Mouse (Mus musculus) lung, embryonic 15.5 days (tissue): ENCODE data around the gene Plekhg6. TPM values are rescaled to one million over a fixed set of nuclear protein-coding genes. Genes with fewer than 3 reads are reported as not detected.

Experiments
- ATAC-seq: fragments of 200-750 bp; cut with Nextera tagmentation; 2 replicates; pipeline ENCODE4 v1.8.0; 2017; ENCODE audit warnings: moderate number of reproducible peaks, borderline replicate concordance; ENCODE audit not compliant: low FRiP score, low TSS enrichment; ENCODE audit errors: extremely low read depth
- H3K27ac ChIP-seq: fragments of 300-500 bp; sonication (generic); 2 replicates; pipeline ENCODE4 v1.5.1; 2015; ENCODE audit warnings: moderate library complexity, mild to moderate bottlenecking, inconsistent platforms
- H3K27me3 ChIP-seq: fragments of 300-500 bp; sonication (generic); 2 replicates; pipeline ENCODE4 v1.6.1; 2015; ENCODE audit warnings: inconsistent platforms
- H3K36me3 ChIP-seq: fragments of 300-500 bp; sonication (generic); 2 replicates; pipeline ENCODE4 v1.6.1; 2015; ENCODE audit warnings: inconsistent platforms
- H3K4me1 ChIP-seq: fragments of 300-500 bp; sonication (generic); 2 replicates; pipeline ENCODE4 v1.6.1; 2015; ENCODE audit warnings: inconsistent platforms
- H3K4me2 ChIP-seq: fragments of 300-500 bp; sonication (generic); 2 replicates; pipeline ENCODE4 v1.6.1; 2015; ENCODE audit warnings: inconsistent platforms, mild to moderate bottlenecking, moderate library complexity
- H3K4me3 ChIP-seq: fragments of 300-500 bp; sonication (generic); 2 replicates; pipeline ENCODE4 v1.5.1; 2015; ENCODE audit warnings: mild to moderate bottlenecking, inconsistent platforms
- H3K9ac ChIP-seq: fragments of 300-500 bp; sonication (generic); 2 replicates; pipeline ENCODE4 v1.6.1; 2015; ENCODE audit warnings: inconsistent platforms
- H3K9me3 ChIP-seq: fragments of 300-500 bp; sonication (generic); 2 replicates; pipeline ENCODE4 v1.6.1; 2016; ENCODE audit warnings: inconsistent platforms
- WGBS: fragments of 180-500 bp; shearing (Covaris S2); methylation state at CpG from one replicate; pipeline ENCODE4 v1.1.7; 2015; 5-methylcytosine and 5-hydroxymethylcytosine counted together
- polyA plus RNA-seq: library from polyadenylated mRNA; unstranded; fragments of >200 nt; fragmentation: Nextera tagmentation; extraction: Ambion mirVana; gene quantifications from 2 replicates; pipeline ENCODE4 v1.2.1, GENCODE M21; 2015

The Plekhg6 gene
- polyA plus RNA-seq, 1 experiment from 2014 or later = 0.36 TPM

GRCm38 (mm10) chr6:125334356-125334755 lies 46.2 kb downstream of the Plekhg6 start:
- 64% methylated on average over 2 of the region's 2 CpGs for WGBS
- H3K9ac ChIP-seq = no peak overlapping the region
- no peaks in the 10 kb centered on the region for H3K36me3 ChIP-seq
- no peak overlapping the region for H3K4me3 ChIP-seq
- no peak overlapping the region for H3K4me2 ChIP-seq
- no peak for ATAC-seq
- peaks cover 9% of the 10 kb centered on the region for H3K4me1 ChIP-seq
- no peaks in the 10 kb centered on the region for H3K27me3 ChIP-seq
- H3K27ac ChIP-seq = peak overlapping the region; percentile 45; the same call in 1 of the 2 replicates
- no peaks in the 10 kb centered on the region for H3K9me3 ChIP-seq

DNA sequence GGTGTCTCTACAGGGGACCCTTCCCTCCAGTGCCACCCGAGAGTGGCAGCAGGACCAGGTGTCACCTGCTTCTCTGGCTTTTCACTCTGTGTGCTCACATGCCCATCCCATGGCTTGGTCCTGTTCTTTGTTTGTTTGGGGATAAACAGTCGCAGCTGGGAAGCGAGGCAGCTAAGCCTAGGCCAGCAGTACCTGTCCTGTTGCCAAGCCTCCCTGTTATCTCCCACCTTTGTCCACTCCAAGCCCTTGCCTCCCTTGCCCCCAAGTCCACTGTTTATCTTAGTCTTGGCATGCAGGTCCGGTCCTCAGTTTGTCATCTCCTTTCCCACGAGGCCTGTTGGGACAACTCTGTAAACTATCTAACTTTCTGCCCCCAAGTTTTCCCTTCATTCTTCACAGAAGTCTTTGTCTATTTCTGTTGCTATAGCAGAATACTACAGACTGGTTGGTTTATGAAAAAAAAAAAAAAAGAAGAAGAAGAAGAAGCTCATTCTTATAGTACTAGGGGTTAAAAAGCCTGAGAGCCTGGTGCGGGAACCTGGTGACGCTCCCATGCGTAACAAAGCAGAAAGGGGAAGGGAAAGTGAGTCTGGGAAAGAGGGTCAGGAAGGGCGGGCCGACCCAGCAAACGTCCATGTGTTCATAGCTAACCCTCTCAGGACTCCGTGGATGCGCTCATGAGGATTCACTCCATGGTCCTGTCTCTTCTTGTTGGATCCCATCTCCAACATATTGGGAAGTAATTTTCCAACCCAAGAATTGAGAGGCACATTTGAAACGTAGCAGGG lies 47.3 kb downstream of the Plekhg6 start:
- Histone ChIP-seq H3K27me3 (no peaks in the 10 kb centered on the region), H3K36me3 (no peaks in the 10 kb centered on the region), H3K27ac (peak overlapping the region; percentile 45), H3K9me3 (no peaks in the 10 kb centered on the region), H3K9ac (no peak overlapping the region), H3K4me1 (peaks cover 5% of the 10 kb centered on the region), H3K4me3 (no peak overlapping the region), H3K4me2 (no peak overlapping the region)
- ATAC-seq = no peak
- WGBS = 69% methylated on average over 14 of the region's 14 CpGs

GRCm38 (mm10) chr6:125330626-125331326 lies 49.8 kb downstream of the Plekhg6 start:
- H3K9me3 ChIP-seq = no peaks in the 10 kb centered on the region
- peak; percentile 91 for ATAC-seq
- no peaks in the 10 kb centered on the region for H3K27me3 ChIP-seq
- WGBS = 1% methylated on average over 39 of the region's 39 CpGs
- H3K36me3 ChIP-seq = no peaks in the 10 kb centered on the region
- peak overlapping the region; percentile 35 for H3K9ac ChIP-seq
- H3K27ac ChIP-seq = peak overlapping the region; percentile 52
- peaks cover 5% of the 10 kb centered on the region for H3K4me1 ChIP-seq
- H3K4me2 ChIP-seq = peak overlapping the region; percentile 65
- H3K4me3 ChIP-seq = peak overlapping the region; percentile 47

- Histone ChIP-seq H3K27me3 (no peaks in the 10 kb centered on the region; the same call in 1 of the 2 replicates), H3K36me3 (no peaks in the 10 kb centered on the region), H3K4me2 (no peak overlapping the region), H3K4me1 (peaks cover 5% of the 10 kb centered on the region), H3K9me3 (no peaks in the 10 kb centered on the region), H3K9ac (no peak overlapping the region), H3K4me3 (no peak overlapping the region), H3K27ac (no peak overlapping the region)
- 75% methylated on average over 5 of the region's 5 CpGs for WGBS
- no peak for ATAC-seq
These were observed 52.4 kb downstream of the Plekhg6 start for GRCm38 (mm10) chr6:125328243-125328642.

DNA sequence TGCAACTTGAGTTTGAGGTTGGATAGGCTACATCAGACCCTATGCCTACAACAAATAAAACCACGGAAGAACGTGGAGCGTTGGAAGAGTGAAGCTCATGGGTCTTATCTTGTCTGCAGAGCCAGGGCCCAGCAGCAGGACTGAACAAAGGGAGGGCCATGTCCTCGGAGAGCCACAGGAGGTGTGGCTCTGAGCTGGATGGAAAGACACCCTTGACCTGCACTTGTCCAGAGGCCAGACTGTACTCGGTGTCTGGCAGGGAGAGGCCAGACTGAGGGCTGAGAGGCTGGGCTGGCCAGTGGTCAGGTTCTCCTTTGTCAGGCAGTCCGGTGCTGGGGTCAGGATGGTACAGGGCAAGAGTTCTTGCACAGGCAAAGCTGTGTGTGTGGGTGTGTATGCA lies 55.3 kb downstream of the Plekhg6 start:
- Histone ChIP-seq H3K4me2 (no peak overlapping the region), H3K4me3 (no peak overlapping the region), H3K9ac (no peak overlapping the region), H3K36me3 (no peaks in the 10 kb centered on the region), H3K4me1 (peaks cover 20% of the 10 kb centered on the region), H3K27me3 (peaks cover 22% of the 10 kb centered on the region), H3K9me3 (no peaks in the 10 kb centered on the region), H3K27ac (no peak overlapping the region)
- ATAC-seq = no peak
- 31% methylated on average over 6 of the region's 6 CpGs for WGBS

DNA sequence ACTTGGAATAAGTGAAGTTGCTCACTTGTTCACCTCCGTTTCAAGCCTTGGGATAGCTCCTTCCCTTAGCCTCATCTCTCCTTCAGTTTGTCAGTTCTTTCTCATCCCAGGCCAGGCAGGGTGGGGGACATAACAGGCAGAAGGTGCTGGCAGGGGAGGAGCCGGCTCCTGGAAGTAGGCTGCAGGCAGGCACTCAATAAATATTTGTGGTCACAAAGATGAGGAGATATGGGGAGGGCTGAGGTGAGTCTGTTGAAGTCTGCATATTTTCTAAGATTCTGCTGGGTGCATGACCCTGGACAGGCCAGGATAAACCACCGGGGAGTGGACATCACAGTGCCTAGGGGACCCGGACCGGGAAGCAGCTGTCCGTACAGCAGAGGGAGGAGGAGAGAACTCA lies 57.0 kb downstream of the Plekhg6 start:
- 31% methylated on average over 6 of the region's 6 CpGs for WGBS
- H3K36me3 ChIP-seq = no peaks in the 10 kb centered on the region
- H3K4me1 ChIP-seq = peaks cover 28% of the 10 kb centered on the region
- peaks cover 28% of the 10 kb centered on the region for H3K27me3 ChIP-seq
- no peak overlapping the region for H3K4me3 ChIP-seq
- no peaks in the 10 kb centered on the region for H3K9me3 ChIP-seq
- H3K4me2 ChIP-seq = peak overlapping the region; percentile 39; the same call in 1 of the 2 replicates
- no peak overlapping the region for H3K27ac ChIP-seq
- H3K9ac ChIP-seq = no peak overlapping the region
- ATAC-seq = no peak

DNA sequence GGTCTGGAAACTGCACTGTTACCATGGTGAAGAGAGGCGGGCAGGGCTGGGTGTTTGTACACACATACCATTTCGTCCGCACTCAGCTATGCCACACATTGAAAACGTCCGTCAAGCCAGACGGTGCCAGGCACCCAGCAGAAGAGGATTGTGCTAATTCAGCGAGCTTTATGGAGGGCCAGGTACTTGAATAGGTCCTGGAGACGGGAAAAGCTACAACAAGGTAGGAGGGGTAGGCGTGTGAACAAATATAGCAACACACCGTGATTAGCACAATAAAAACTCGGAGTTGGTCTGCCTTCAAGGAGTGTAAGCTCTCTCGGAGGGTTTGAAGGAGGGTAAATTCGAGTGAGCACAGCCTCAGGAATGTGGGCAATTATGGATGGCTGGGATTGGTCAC lies 57.8 kb downstream of the Plekhg6 start:
- Histone ChIP-seq H3K4me2 (peak overlapping the region; percentile 39), H3K4me3 (no peak overlapping the region), H3K4me1 (peaks cover 28% of the 10 kb centered on the region), H3K9me3 (no peaks in the 10 kb centered on the region), H3K9ac (no peak overlapping the region), H3K36me3 (no peaks in the 10 kb centered on the region), H3K27ac (peak overlapping the region; percentile 46), H3K27me3 (peaks cover 28% of the 10 kb centered on the region)
- 0 out of 2 replicates have a peak, but pooled peaks have one; percentile 15 for ATAC-seq
- 43% methylated on average over 13 of the region's 13 CpGs for WGBS

- 10% methylated on average over 26 of the region's 26 CpGs for WGBS
- Histone ChIP-seq H3K27me3 (peaks cover 28% of the 10 kb centered on the region), H3K36me3 (no peaks in the 10 kb centered on the region), H3K9ac (0 out of 2 replicates have a peak overlapping the region, but pooled peaks have one; percentile 22), H3K27ac (peak overlapping the region; percentile 31; the same call in 1 of the 2 replicates), H3K4me3 (peak overlapping the region; percentile 1; the same call in 1 of the 2 replicates), H3K4me2 (peak overlapping the region; percentile 39), H3K4me1 (peaks cover 32% of the 10 kb centered on the region), H3K9me3 (no peaks in the 10 kb centered on the region)
- ATAC-seq = no peak
These were observed 59.3 kb downstream of the Plekhg6 start for GRCm38 (mm10) chr6:125321114-125321855.

DNA sequence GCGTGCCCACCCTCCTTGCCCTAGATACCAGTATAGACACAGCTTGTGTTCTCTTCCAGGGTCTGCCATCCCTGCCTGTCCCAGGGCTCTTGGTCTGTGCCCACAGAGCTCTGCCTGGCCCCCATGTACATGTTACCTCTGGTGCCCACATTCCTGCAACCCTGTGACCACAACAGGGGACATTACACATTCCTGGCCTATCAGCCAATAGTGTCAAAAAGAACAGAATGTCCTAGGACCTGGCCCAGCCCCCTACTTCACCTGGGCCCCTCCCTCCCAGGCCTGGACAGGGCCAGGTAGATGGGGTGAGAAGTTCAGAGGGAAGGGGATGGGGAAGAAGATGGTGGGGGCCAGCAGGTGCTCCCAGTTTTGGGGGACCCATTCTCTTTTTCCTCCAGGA lies 60.3 kb downstream of the Plekhg6 start, which contains the start of gene Scnn1a:
Scnn1a (plus strand) TSS at position 337 of the 400 bp plus-strand sequence.
- Histone ChIP-seq H3K9me3 (no peaks in the 10 kb centered on the region), H3K36me3 (no peaks in the 10 kb centered on the region), H3K4me1 (peaks cover 32% of the 10 kb centered on the region), H3K9ac (0 out of 2 replicates have a peak within 1 kb of the TSS, but pooled peaks have one; percentile 22), H3K4me3 (peak within 1 kb of the TSS; percentile 1; the same call in 1 of the 2 replicates), H3K4me2 (peak within 1 kb of the TSS; percentile 39), H3K27me3 (peaks cover 28% of the 10 kb centered on the region), H3K27ac (peak within 1 kb of the TSS; percentile 31; the same call in 1 of the 2 replicates)
- WGBS = 71% methylated on average over 1 of the region's 1 CpGs
- ATAC-seq = 0 out of 2 replicates have a peak, but pooled peaks have one; percentile 27

DNA sequence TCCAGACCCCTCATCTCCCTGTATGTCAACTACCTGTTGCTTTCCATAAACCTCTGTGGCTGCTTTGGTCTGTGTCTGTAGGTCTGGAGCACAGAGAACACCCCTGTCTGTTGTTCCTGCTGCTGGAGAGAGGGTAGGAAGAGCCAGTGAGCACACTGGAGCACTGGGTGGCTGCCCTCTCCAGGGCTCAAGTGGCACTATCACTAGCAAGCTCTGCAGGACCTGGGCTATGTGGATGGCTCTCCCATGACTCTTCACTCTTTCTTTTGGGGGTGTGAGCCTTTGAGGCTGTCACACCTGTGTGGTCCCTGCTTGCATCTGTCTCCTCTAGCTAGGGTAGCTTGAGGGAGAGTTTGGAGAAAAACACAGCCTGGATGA lies 60.7 kb downstream of the Plekhg6 start:
- Histone ChIP-seq H3K4me3 (no peak overlapping the region), H3K27ac (no peak overlapping the region), H3K4me2 (no peak overlapping the region), H3K4me1 (peaks cover 32% of the 10 kb centered on the region), H3K36me3 (no peaks in the 10 kb centered on the region), H3K27me3 (peaks cover 28% of the 10 kb centered on the region), H3K9me3 (no peaks in the 10 kb centered on the region), H3K9ac (no peak overlapping the region)
- ATAC-seq = no peak
